Mouse (Mus musculus) midbrain, postnatal 0 days (tissue): ENCODE measurements around the gene Plxna4. TPM values are rescaled to one million over a fixed set of nuclear protein-coding genes. Genes with fewer than 3 reads are reported as not detected.
A peak's percentile ranks its signal among the peaks of the same experiment; 100 is the strongest.

Source experiments
- ATAC-seq: fragments of 200-750 bp; cut with Nextera tagmentation; 2 replicates; pipeline ENCODE4 v1.8.0; 2017; ENCODE audit warnings: moderate number of reproducible peaks, mild to moderate bottlenecking, moderate TSS enrichment, moderate library complexity; ENCODE audit not compliant: low FRiP score
- DNase-seq: peaks from one replicate; pipeline ENCODE4 v3.0.0-alpha.2; 2015; ENCODE audit warnings: low spot score
- H3K27ac ChIP-seq: fragments of 300-500 bp; sonication (generic); 2 replicates; pipeline ENCODE4 v1.5.1; 2014; ENCODE audit warnings: low read depth, mild to moderate bottlenecking, low read length, mixed read lengths
- H3K27me3 ChIP-seq: fragments of 300-500 bp; sonication (generic); 2 replicates; pipeline ENCODE4 v1.6.1; 2014; ENCODE audit warnings: low read length, control low read depth, mixed read lengths; ENCODE audit not compliant: insufficient read depth
- H3K36me3 ChIP-seq: fragments of 300-500 bp; sonication (generic); 2 replicates; pipeline ENCODE4 v1.6.1; 2014; ENCODE audit warnings: low read length, control low read depth, mixed read lengths; ENCODE audit not compliant: insufficient read depth
- H3K4me1 ChIP-seq: fragments of 300-500 bp; sonication (generic); 2 replicates; pipeline ENCODE4 v1.6.1; 2014; ENCODE audit warnings: mild to moderate bottlenecking, control low read depth, antibody characterized with exemption, low read length, mixed read lengths; ENCODE audit not compliant: insufficient read depth
- H3K4me2 ChIP-seq: fragments of 300-500 bp; sonication (generic); 2 replicates; pipeline ENCODE4 v1.6.1; 2014; ENCODE audit warnings: low read depth, mild to moderate bottlenecking, low read length, mixed read lengths; ENCODE audit not compliant: poor library complexity, severe bottlenecking
- H3K4me3 ChIP-seq: fragments of 300-500 bp; sonication (generic); 2 replicates; pipeline ENCODE4 v1.5.1; 2014; ENCODE audit warnings: low read depth, mild to moderate bottlenecking, low read length, moderate library complexity
- H3K9ac ChIP-seq: fragments of 300-500 bp; sonication (generic); replicated peaks from 2 replicates; pipeline ENCODE4 v1.6.1; 2014; ENCODE audit warnings: mild to moderate bottlenecking, low read length, moderate library complexity, mixed read lengths; ENCODE audit not compliant: poor library complexity, severe bottlenecking
- H3K9me3 ChIP-seq: fragments of 300-500 bp; sonication (generic); 2 replicates; pipeline ENCODE4 v1.6.1; 2016; ENCODE audit warnings: low read length, control low read depth
- CTCF ChIP-seq: IDR thresholded peaks from 2 replicates; pipeline ENCODE4 v1.5.1; 2016; ENCODE audit warnings: antibody characterized with exemption, mild to moderate bottlenecking
- WGBS: fragments of 180-500 bp; shearing (Covaris S2); extraction: QIAGEN DNeasy Blood & Tissue Kit; methylation state at CpG from one replicate; pipeline ENCODE4 v1.1.7; 2014; 5-methylcytosine and 5-hydroxymethylcytosine counted together
- polyA plus RNA-seq: library from polyadenylated mRNA; unstranded; fragments of >200 nt; fragmentation: Nextera tagmentation; extraction: Ambion mirVana; gene quantifications from 2 replicates; pipeline ENCODE4 v1.2.1, GENCODE M21; 2015
- total RNA-seq: library from RNA; depleted of rRNA; stranded (reverse); fragments of >200 nt; gene quantifications from 2 replicates; pipeline ENCODE4 v1.2.3, GENCODE M21; 2014; rRNA removed

The Plxna4 gene
- 39.7 and 40.0 TPM in 2 replicates for total RNA-seq
- polyA plus RNA-seq: 7.7 and 9.6 TPM in 2 replicates

- Histone ChIP-seq H3K36me3 (no peaks in the 10 kb centered on the region), H3K4me2 (peak within 1 kb of the TSS; percentile 83), H3K9ac (peak within 1 kb of the TSS; percentile 84), H3K4me3 (peak within 1 kb of the TSS; percentile 85), H3K9me3 (no peaks in the 10 kb centered on the region), H3K27ac (peak within 1 kb of the TSS; percentile 86), H3K27me3 (peaks cover 11% of the 10 kb centered on the region), H3K4me1 (no peaks in the 10 kb centered on the region)
- peak; percentile 87 for DNase-seq
- WGBS: 0% methylated on average over 19 of the region's 55 CpGs
- TF ChIP-seq CTCF: peak; percentile 67
- ATAC-seq: peak; percentile 67
Measured at GRCm38 (mm10) chr6:32588056-32588671, at the start of gene Plxna4. TSS of gene Plxna4 (minus strand) at chr6:32588192.

DNA sequence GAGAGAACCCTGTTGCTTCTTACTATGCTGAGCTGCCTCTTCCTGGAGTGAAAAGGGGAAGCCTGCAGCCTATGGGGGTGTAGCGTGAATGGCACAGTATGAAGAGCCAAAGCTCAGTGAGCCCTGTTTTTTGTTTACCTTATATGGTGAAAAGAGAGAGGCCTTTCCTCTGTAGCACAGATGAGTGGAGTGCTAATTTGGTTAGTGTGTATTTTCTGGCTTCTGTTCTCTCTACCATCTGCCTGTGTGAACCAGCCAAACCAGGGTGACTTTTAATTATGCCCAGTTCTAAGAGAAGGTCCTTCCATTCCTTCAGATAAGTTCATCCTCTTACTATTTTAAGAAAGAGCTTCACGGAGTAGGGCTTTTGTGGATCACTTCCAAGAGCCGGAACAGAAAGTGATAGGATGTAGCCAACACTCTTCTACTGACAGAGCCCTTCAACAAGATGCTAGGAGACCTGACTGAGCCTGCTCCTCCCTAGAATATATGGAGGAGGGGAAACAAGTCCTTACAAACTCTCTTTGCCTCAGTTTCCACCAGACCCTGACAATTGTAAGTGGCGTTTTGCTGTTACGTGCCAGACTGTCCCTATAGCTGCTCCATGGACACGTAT is 49.7 kb upstream of the Plxna4 start:
- 90% methylated on average over 6 of the region's 6 CpGs for WGBS
- ATAC-seq (no peak; the same call in 1 of the 2 replicates), DNase-seq (peak; percentile 27)
- Histone ChIP-seq H3K4me2 (no peak overlapping the region), H3K9me3 (no peaks in the 10 kb centered on the region), H3K27me3 (no peaks in the 10 kb centered on the region), H3K27ac (no peak overlapping the region), H3K4me3 (no peak overlapping the region), H3K4me1 (no peaks in the 10 kb centered on the region), H3K9ac (no peak overlapping the region), H3K36me3 (no peaks in the 10 kb centered on the region)
- no peak for TF ChIP-seq CTCF

GRCm38 (mm10) chr6:32610712-32611111 is 22.7 kb upstream of the Plxna4 start:
- Histone ChIP-seq H3K27ac (no peak overlapping the region), H3K4me2 (no peak overlapping the region), H3K27me3 (no peaks in the 10 kb centered on the region), H3K9ac (no peak overlapping the region), H3K36me3 (no peaks in the 10 kb centered on the region), H3K4me1 (no peaks in the 10 kb centered on the region), H3K4me3 (no peak overlapping the region), H3K9me3 (no peaks in the 10 kb centered on the region)
- ATAC-seq (no peak), DNase-seq (no peak)
- TF ChIP-seq CTCF: no peak

DNA sequence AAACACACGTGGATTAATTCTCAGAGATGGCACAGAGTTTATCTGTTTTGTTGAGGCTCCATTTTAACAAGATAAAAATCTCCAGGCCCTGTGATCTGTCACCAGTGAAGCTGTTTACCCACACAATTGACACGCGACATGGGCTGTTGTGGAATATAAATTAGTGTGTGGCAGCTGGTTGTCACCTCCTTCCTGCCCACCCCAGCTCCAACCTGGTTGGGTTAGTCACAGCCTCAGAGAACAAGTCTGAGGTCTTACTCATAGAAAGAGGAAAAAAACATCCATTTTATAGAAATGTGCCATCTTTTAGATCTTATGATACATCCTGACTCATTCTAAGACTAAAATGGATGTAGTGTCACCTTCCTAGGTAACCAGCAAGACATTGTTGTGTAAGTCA is 18.8 kb upstream of the Plxna4 start:
- H3K9me3 ChIP-seq: no peaks in the 10 kb centered on the region
- no peak overlapping the region for H3K27ac ChIP-seq
- no peak for TF ChIP-seq CTCF
- no peak overlapping the region for H3K4me3 ChIP-seq
- DNase-seq: no peak
- no peak for ATAC-seq
- no peak overlapping the region for H3K4me2 ChIP-seq
- H3K9ac ChIP-seq: no peak overlapping the region
- no peaks in the 10 kb centered on the region for H3K27me3 ChIP-seq
- H3K4me1 ChIP-seq: no peaks in the 10 kb centered on the region
- no peaks in the 10 kb centered on the region for H3K36me3 ChIP-seq
- WGBS: 70% methylated on average over 3 of the region's 3 CpGs

DNA sequence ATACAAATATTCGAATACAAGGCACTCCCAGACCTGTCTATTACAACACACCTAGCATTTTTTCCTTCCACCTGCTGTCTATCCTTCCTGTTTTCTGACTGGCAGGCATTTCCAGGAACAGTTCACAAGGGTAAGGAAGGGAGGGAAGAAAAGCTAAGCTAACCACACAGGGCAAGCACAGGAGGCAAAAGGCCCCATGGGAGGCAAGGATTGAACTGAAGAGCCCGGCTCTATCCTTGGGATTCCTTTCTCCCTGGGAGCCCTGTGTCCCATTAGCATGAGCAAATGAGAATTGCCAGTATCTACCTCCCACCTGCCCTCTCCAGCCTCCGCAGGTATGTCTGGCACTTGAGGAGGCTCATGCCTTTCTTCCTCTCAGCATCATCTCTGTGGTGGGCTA is 17.6 kb upstream of the Plxna4 start:
- ATAC-seq: no peak
- 34% methylated on average over 3 of the region's 3 CpGs for WGBS

DNA sequence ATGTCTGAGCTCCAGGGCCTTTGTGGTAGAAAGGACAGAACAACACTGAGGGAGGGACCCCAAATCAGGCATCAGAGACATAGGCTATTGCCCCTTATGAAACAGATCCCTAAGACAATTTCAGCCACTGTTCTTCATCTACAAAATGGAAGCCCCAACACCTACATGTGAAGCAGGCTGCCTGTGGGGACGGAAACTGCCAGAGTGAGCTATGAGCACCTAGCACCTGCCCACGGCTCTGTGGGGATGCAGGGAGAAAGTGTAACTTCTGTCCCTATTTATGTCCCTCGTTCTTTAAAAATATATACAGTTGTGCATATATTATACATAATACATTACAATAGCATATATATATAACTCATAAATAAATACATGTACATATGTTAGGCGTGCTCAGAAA is 16.9 kb upstream of the Plxna4 start:
- no peak overlapping the region for H3K4me3 ChIP-seq
- H3K36me3 ChIP-seq: no peaks in the 10 kb centered on the region
- H3K9ac ChIP-seq: no peak overlapping the region
- no peak for TF ChIP-seq CTCF
- H3K9me3 ChIP-seq: no peaks in the 10 kb centered on the region
- WGBS: 83% methylated on average over 4 of the region's 4 CpGs
- DNase-seq (no peak), ATAC-seq (no peak)
- no peak overlapping the region for H3K27ac ChIP-seq
- no peaks in the 10 kb centered on the region for H3K4me1 ChIP-seq
- H3K4me2 ChIP-seq: no peak overlapping the region
- no peaks in the 10 kb centered on the region for H3K27me3 ChIP-seq

More for the DNA sequence above, 17.6 kb upstream of the Plxna4 start:
- H3K9ac ChIP-seq: no peak overlapping the region
- no peaks in the 10 kb centered on the region for H3K36me3 ChIP-seq
- H3K4me2 ChIP-seq: no peak overlapping the region
- H3K4me3 ChIP-seq: no peak overlapping the region
- no peak for DNase-seq
- no peaks in the 10 kb centered on the region for H3K4me1 ChIP-seq
- H3K27ac ChIP-seq: no peak overlapping the region
- no peaks in the 10 kb centered on the region for H3K27me3 ChIP-seq
- H3K9me3 ChIP-seq: no peaks in the 10 kb centered on the region
- no peak for TF ChIP-seq CTCF
